Mouse (Mus musculus) kidney, postnatal 10 days (tissue): Measurements from ENCODE around the gene Fam173b.
"Not testable (repeated sequence)": the region's sequence is repeated elsewhere in the genome, so short reads cannot be mapped to it uniquely, and the experiment has no call there.

Experiments used
- DNase-seq: peaks from one replicate; pipeline ENCODE4 v3.0.0; 2021; ENCODE audit warnings: mixed read lengths

Gene Fam173b

DNA sequence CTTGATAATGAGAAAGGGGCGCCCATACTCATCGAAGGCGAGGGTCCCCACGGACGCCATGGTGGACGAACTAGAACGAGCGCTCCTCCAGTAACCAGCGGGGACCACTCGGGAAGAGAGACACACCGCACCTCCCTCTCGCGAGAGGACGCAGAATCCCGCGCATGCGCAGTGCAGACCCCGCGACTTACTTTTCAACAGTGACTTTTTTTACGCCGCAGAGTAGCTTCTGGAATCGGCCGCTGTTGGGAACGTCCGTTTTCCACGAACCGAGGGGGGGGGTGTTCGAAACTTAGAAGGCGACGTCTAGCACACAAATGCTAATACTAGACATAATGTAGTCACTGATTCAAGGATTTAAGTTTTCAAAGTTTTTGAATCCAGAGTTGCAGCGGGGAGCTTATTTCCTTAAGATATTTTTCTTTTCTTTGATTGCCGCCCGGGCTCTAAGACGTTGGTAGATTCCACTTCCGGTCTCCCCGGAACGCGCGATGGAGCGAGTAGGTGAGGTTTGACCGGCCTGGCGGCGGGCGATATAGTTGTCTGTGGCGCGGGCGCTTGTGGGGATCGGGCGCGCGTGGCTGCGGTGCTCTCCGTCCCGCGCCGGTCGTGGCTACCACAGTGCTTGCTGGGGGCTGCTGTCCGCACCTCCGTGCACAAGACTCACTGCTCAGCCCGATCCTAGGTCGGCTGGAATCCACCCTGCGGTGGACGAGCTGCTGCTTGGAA, at the start of gene Fam173b, which contains the start of gene Cct5:
Gene Fam173b (plus strand): TSS at position 207 of the 729 bp plus-strand sequence.
Gene Cct5 (minus strand): TSS at position 159 of the 729 bp plus-strand sequence.
- DNase-seq = peak; percentile 97

DNA sequence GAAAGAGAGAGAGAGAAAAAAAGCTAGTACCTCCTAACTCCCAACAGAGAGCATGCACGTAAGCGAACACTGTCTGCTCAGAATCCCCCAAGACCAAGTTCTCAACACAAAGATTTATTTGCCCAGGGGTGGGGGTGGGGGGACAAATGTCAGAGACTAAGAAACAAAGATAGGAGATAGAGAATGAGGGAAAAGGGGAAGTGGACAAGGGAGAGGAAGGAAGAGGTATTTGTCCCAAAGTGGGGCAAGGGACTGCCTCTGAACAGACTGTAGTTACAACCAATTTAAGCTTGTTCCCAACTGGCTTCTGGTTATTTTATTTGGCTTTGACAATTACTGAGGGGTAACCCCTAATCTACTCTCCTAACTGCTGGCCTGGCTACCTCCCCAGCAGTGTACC, 46.8 kb upstream of the Fam173b start:
- no peak for DNase-seq

DNA sequence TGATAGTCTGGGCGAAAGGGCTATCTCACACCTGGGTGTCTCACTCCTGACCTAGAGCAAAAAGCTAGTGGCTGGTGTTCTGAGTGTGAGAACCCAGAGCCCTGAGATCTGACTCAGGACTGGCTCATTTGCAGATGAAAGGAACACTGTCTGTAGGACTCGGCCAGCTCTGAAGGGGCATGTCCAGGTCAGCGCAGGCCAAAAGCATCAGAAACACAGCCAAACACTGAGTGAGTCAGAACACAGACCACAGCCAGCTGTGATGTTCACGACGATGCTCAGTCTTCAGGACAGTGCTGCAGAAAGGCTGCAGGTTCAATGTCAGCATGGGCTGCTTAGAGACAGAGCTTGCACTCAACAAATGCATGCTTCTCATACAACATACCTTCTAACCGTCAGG, 40.3 kb upstream of the Fam173b start:
- no peak for DNase-seq

DNA sequence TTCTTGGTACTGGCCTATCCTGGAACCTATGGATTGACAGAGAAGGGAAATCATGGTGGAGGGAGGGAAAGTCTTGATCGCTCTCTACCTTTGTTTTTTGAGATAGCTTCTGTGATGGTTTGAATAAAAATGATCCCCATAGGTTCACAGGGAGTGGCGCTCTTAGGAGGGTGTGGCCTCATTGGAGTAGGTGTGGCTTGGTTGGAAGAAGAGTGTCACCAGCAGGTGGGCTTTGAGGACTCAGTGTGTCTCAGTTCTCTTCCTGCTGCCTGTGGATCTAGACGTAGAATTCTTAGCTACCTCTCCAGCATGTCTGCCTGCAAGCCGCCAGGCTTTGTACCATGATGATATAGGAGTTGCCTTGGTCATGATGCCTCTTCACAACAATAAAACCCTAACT, 39.7 kb upstream of the Fam173b start:
- DNase-seq = no peak

DNA sequence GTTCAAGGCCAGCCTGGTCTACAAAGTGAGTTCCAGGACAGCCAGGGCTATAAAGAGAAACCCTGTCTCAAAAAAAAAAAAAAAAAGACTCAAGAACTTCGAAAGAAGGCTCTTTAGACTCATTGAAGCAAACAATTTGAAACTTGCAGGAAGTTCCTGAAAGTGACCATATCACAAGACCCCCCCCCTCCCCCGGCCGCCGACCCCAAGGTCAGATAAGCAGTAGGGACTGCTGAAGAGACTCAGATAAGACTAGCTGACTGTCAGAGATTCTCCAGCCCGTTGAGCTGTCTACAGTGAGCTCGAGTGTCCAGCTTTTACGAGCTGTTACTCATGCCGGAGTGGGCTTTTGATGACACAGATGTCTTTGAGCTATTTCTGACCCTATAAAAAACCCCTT, 38.8 kb upstream of the Fam173b start:
- DNase-seq = no peak

DNA sequence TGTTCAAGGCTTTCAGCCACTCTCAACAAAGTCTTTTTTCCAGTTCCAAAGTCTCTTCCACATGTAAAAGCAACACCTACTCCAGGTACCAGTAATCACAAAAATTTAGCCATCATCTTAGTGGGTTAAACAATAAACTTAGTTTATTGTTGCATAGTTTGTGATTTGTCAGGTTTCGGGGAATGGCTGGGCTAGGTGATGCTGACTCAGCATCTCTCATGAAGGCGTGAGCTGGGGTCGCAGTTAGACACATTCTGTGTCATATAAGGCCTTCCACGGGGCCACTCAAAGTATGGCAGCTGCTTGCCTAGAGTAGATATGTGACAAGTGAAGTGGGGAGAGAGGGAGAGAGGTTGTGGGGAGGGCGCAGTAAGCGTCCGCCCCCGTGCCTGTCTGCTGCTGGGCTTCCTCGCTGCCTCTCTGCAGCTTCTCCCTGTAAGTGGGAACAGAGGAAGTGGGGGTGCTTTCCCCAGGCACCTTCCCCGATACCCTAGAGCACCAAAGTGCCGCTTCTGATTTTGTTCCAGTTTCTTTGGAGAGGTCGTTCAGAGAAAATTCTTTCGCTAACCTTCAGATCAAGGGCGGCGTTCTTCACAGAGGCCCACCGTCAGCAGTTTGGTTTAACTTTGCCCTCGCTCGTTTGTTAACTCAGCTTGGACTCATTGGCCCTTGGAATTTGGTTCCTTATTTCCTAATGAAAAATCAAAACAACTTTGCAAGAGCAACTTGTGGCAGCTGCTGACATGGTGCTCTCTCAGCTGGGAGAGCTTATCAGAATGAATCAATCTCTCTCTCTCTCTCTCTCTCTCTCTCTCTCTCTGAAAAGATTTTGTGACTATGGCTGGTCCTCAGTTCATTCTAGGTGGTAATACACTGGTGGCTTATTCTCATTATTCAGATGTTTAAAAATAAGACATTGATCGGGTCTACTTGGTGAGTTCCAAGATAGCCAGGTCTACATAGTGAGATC, 37.8 kb upstream of the Fam173b start:
- peak; percentile 73 for DNase-seq

DNA sequence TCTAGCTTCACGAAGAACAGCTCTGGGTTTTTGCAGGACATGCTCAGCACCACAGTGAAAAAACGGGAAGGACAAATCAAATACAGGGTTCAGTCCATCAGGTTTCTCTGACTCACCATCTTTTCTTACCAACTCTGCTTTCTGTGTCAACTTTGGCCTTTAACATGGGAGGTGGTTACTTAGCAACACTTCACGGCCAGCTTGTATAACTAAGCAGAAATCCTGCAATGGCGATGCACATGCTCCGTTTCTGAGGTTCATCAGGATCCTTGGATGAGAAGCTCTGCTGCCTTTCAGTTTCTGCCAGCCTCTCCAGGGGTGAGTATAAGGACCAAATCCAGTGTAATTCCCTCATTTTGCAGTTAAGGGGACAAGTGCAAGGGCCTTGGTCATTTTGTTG, 36.5 kb upstream of the Fam173b start, which contains the start of gene Cmbl:
Gene Cmbl (plus strand): TSS at position 206 of the 400 bp plus-strand sequence.
- DNase-seq = no peak

DNA sequence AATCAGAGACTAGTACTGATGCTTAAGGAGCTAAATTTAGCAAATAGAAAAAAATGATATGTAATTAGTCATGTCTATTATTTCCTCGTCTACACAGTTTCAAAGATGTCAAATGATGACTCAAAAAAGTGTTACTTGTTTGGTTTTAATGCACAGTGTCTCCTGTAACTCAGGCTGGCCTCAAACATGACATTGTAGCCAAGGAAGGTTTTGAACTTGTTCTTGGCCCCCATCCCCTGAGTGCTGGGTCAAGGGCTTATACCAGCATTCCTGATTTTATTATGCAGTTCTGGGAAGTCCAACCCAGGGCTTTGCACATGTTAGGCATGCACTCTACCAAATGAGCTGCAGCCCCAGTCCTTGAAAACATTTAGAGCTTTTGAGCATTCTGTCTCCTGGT, 35.9 kb upstream of the Fam173b start:
- DNase-seq = no peak

DNA sequence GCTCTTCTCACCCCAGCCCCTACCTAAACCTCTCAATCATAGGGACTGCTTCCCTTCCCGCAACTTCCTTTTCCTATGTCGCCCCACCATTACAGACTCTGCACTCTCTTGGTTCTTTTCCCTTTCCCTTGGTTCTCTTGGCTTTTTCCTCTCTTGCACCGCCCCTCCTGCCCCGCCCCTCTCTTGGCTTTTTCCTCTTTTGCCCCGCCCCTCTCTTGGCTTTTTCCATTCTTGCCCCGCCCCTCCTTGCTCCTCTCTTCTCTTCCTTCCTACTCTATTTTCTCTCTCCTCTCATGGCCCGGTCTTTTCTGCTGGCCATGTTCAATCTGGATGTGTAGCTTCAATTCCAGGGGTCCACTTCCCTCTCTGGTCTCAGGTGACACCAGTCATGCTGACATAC, 34.2 kb upstream of the Fam173b start:
- DNase-seq = no peak

DNA sequence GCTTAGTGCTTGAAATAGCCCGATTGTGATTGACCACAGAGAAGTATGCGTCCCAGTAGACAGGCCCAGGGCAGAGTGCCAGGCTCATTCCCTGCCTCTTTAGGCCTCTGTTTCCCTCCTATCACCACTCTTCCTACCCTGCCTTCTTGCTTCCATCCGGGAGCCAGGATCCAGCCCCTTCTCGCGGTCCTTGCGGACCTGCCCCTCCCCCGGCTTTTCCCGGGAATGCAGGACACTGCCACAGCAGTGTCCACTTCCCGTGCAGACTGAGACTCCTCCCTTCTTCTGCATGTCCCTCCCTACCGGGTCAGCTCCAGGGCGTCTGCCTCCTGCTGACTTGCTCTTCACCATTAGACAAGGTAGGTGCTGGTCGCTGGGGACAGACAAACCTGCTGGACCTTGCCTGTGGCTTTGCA, 33.1 kb upstream of the Fam173b start:
- DNase-seq = peak; percentile 87

DNA sequence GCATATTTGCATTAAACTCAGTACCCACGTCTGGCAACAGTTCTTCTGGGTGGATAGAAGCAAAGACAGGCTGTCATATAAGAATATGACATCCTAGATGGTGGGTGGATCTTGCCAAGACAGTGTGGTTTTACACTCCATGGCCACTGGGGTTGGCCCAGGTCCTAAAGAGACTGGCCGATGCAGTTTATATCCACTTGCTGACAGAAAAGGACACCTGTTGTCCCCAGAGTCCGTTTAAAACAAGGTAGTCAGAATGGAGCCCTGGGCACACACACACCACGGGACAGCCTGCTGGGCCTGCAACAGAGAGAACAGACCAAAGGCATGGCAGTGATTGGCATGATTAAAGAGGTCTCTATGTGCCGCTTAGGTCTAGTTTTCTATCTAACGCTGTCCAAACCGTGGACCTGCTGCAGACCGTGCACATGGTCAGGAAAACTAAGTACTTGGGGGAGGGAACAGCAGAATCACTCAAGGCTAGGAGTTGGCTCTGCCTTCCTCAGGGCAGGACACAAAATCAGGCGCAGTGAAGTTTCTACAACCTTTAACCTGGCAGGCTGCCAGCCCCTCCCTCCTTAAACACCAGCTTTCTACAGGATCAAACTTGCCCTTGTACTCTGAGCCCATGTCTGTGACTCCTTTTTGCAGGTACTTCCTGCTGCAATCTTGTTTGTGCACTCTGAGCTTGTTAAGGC, 32.2 kb upstream of the Fam173b start:
- DNase-seq = peak; percentile 86

DNA sequence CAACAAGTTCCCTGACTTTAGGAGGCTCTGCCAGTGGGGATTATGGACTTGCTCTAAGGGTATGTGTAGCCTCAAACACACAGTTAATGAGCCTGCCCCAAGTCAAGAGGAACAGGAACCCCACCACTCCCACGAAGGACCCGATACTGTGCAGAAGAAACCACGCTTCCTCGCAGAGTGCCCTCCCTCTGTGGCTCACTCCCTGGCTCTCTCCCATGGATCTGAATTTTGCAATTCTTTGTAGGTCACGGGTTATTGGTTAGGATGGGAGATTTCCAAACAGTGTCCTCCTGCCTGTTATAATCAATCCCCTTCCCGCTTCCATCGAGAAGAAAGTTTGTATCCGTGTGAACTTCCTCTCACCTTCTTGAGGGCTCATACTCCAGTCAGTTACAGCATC, 30.7 kb upstream of the Fam173b start:
- DNase-seq = no peak

DNA sequence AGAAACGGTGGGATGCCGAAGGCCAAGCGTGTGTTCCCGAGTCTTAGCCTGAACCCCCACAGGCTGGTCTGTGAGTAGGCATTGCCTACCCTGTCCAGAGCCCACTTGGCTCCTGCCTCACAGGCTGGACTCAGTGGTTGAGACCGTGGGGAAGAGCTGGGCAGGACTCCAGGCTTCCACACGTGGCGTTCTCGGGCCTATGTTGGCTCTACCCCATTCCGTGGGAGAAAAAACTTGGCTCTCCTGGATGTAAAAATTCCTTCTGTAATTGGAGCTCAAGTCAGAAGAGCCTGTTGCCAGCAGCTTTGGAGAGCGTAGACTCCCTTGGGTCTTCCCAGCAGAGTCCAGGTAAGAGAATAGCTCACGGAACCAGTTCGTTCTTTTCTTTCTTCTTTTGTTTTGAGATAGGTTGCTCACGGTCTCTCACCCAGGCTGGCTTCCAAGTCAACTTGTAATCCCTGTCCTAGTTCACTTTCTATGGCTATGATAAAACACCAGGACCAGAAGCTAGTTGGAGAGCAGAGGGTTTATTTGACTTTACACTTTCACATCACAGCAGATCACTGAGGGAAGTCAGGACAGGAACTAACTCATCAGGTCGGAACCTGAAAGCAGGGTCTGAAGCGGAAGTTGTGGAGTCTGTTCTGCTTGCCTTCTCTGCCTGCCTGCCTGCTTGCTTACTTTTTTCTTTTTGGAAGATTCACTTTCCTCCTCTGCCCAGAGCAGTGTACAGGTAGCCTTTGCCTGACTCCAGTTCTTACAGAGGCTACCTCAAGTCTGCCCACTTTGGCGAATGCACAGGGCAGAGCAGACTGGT, 29.5 kb upstream of the Fam173b start:
- DNase-seq = no peak

DNA sequence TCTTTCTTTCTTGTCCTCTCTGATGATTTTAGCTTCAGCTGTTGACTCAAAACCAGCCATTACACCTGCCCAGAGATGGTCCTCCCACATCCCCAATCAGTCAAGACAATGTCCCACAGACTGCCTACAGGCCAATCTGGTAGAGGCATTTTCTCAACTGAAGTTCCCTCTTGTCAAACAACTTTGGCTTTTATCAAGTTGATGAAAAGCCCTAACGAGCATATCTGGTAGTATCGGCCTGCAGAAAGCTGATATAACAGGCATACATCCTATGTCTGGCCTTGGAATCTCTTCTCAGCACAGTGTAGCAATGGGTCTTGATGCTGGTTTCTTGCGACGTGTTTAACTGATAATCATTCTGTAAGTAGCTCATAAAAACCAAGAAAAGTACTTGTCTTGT, 28.4 kb upstream of the Fam173b start:
- no peak for DNase-seq

DNA sequence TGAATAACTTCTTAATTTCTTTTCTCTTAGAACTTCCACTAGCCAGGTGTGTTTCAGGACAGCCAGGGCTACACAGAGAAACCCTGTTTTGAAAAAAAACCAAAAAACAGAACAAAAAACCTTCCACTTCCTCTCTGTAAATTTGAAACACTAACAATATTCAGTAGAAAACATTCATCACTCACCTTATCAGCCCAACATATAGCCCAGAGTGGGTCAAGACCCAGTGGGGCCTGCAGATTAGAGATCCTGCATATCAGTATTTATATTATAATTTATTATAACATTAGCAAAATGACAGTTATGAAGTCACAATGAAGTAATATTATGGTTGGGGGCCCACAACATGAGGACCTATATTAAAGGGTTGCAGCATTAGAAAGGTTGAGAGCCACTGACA, 28.0 kb upstream of the Fam173b start:
- no peak for DNase-seq

DNA sequence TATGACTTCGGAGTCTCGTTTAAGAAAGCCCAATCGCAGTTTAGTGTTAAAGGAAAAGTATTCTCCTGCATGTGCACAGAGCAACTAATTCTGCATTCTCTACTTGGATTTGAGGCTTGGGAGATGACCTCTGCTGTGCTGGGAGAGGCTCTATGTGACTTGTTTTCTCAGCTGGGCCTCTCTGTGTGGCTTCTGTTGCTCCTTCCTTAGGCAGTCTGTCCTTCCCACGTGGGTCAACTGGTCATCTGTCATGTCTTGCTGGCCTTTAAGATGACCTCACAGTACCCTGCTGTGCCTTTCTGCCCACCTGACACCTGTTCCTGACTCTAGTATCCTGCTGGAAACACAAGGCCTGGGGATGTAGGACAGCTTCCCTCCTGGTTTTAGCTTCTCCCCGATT, 25.6 kb upstream of the Fam173b start:
- no peak for DNase-seq

DNA sequence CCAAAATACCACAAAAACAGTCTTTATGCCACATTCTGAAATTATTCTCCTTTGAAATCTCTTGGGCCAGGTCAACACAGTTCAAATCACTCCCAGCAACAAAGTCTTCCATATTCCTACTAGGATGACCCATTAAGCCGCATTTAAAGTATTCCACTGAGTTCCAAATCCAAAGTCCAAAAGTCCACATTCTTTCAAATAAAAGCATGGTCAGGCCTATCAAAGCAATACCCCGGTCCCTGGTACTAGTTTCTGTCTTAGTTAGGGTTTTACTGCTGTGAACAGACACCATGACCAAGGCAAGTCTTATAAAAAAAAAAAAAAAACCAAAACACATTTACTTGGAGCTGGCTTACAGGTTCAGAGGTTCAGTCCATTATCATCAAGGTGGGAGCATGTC, 20.6 kb upstream of the Fam173b start:
- DNase-seq = not testable (repeated sequence)

DNA sequence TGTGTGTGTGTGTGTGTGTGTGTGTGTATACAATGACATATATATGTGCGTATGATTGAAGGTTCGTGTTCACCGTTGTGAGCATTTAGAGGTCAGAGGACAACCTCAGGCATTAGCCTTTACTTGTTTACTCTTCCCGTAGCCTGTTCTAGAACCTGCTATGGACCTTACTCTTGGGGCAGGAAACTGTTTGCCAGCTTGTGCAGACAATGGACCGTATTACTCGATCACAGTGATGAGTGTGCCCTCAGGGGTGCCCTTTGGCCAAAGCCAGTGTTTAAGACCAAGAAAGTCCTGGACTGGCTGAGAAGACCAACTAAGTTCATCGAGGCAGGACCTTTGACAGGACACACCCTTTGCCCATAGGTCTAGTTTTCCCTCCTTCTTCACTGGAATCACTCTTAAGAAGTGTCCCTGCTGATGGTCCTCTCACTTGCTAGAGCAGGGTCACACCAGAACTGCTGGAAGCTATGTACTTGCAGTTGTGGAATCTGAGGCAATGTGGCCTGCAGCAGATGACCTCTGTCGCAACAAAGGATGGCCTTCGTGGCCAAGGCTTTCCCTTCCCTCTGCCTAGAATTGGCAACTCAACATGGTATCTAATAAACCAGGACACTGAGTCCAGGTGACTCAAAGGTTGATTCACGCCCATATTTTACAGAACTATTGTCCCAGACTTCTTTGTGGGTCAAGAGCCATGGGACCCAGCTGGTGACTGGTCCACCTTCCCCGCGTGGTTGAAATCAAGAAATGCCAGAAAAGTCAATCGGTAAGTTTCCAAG, 18.2 kb upstream of the Fam173b start:
- no peak for DNase-seq

DNA sequence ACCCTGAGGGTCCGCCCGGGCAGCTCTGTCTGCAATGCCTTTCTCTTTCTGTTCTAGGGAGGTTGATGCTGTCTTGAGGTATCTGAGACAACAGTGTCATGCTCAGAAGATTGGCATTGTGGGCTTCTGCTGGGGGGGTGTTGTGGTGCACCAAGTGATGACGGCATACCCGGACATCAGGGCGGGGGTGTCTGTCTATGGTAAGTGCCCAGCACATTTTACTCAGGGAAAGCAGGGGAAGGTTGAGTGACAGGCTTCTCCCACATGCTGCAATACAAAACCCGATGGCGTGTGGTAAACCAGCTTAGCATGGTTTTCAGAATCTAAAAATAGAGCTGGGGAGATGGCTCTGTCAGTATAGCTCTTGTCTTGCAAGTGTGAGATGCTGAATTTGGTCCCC, 16.4 kb upstream of the Fam173b start:
- no peak for DNase-seq

DNA sequence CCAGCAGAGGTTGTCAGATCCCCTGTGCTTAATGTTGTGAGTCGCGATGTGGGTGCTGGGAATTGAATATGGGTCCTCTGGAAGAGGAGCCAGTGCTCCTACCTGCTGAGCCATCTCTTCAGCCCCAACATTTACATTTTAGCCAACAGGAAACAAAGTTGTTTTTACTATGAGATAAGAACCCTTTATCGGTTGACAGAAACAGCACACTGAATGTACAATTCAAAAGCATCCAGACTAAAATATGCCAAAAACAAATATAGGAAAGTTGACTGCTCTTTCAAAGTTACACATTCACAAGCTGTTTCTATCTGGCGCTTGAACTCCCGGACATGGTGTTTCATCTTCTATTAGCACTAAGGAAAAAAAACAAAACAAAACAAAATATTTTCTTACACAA, 15.6 kb upstream of the Fam173b start:
- DNase-seq = no peak

DNA sequence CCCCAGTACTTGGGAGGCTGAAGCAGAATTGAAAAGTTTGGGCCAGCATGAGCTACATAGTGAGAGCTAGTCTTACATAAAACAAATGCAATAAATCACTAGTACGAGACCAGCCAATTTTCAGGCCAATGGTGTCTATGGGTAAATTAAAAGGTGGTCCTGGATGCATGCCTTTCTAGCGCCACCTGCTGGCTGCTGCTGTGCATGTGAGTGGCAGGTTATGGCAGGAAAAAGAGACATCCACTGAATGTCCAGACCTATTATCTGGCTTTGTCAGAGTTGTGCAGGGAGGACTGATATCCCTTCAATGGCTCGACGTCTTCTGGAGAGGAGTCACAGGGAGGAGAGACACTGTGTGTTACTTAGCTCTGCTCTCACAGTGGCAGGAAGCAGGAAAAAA, 15.1 kb upstream of the Fam173b start:
- DNase-seq = peak; percentile 94

DNA sequence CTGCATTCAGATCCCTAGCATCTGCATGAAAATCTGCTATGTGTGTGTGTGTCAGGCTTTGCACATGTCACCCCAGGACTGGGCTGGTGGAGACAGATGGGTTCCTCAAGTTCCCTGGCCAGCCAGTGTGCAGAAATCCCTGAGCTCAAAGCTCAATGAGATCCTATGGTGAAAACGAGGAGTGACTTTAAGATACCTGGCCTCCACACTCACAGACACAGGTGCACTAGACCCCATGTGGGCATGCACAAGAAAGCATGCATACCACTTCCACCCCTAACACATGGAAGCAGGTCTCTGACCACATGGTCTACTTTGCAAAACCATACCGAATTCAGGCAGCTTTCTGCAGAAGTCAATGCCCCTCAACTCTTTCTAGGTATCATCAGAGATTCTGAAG, 13.9 kb upstream of the Fam173b start:
- DNase-seq = no peak
